Mouse (Mus musculus) MEL (cell line): ENCODE measurements around the gene Trim14. TPM values are rescaled to one million over a fixed set of nuclear protein-coding genes. Genes with fewer than 3 reads are reported as not detected.

Source experiments
- DNase-seq: peaks from one replicate; pipeline ENCODE4 v3.0.0; 2011; ENCODE audit warnings: low read depth, low spot score
- H3K27ac ChIP-seq: 2 replicates; pipeline ENCODE4 v1.5.1; 2012; ENCODE audit warnings: low read depth, mild to moderate bottlenecking, control low read depth, low read length, moderate library complexity; ENCODE audit not compliant: control insufficient read depth
- H3K27me3 ChIP-seq, 2 experiments: fragments of 150-350 bp in 1 of 2; sonication (generic) in 1 of 2; 2 replicates each; pipeline ENCODE4 v1.6.1; 2012; ENCODE audit warnings: low read length in 2 of 2, mild to moderate bottlenecking in 2 of 2, improper control_type of control experiment in 1 of 2, moderate library complexity in 1 of 2; ENCODE audit not compliant: insufficient read depth in 2 of 2, control insufficient read depth in 1 of 2
- H3K36me3 ChIP-seq, 2 experiments: 2 replicates each; pipeline ENCODE4 v1.6.1; 2012 to 2014; ENCODE audit warnings: low read length in 2 of 2, improper control_type of control experiment in 1 of 2, inconsistent platforms in 1 of 2, mild to moderate bottlenecking in 1 of 2; ENCODE audit not compliant: insufficient read depth in 2 of 2, control insufficient read depth in 1 of 2
- H3K4me1 ChIP-seq, 2 experiments: fragments of 150-350 bp in 1 of 2; sonication (generic) in 1 of 2; 2 replicates each; pipeline ENCODE4 v1.6.1; 2012; ENCODE audit warnings: low read length in 2 of 2, improper control_type of control experiment in 1 of 2, mild to moderate bottlenecking in 1 of 2; ENCODE audit not compliant: insufficient read depth in 2 of 2, control insufficient read depth in 1 of 2
- H3K4me3 ChIP-seq, 2 experiments: fragments of 150-350 bp in 1 of 2; sonication (generic) in 1 of 2; 2 replicates each; pipeline ENCODE4 v1.5.1; 2012; ENCODE audit warnings: low read depth in 2 of 2, low read length in 2 of 2, mild to moderate bottlenecking in 2 of 2, moderate library complexity in 2 of 2, control low read depth in 1 of 2, improper control_type of control experiment in 1 of 2; ENCODE audit not compliant: control insufficient read depth in 1 of 2, insufficient read depth in 1 of 2
- H3K79me2 ChIP-seq: 2 replicates; pipeline ENCODE4 v1.6.1; 2012; ENCODE audit warnings: mild to moderate bottlenecking, low read length, moderate library complexity; ENCODE audit not compliant: control insufficient read depth, poor library complexity, insufficient read depth
- H3K9ac ChIP-seq: 2 replicates; pipeline ENCODE4 v1.6.1; 2012; ENCODE audit warnings: low read depth, mild to moderate bottlenecking, control low read depth, low read length, moderate library complexity; ENCODE audit not compliant: control insufficient read depth, poor library complexity, severe bottlenecking
- H3K9me3 ChIP-seq: fragments of 150-350 bp; sonication (generic); replicated peaks from 2 replicates; pipeline ENCODE4 v1.6.1; 2012; ENCODE audit warnings: mild to moderate bottlenecking, low read length, improper control_type of control experiment, moderate library complexity; ENCODE audit not compliant: insufficient read depth
- BHLHE40 ChIP-seq: IDR thresholded peaks from 2 replicates; pipeline ENCODE4 v1.6.1; 2012; ENCODE audit warnings: low read depth, mild to moderate bottlenecking, inconsistent platforms, low read length, improper control_type of control experiment, borderline replicate concordance
- CHD2 ChIP-seq: IDR thresholded peaks from 2 replicates; pipeline ENCODE4 v1.6.1; 2011; ENCODE audit warnings: low read length, improper control_type of control experiment
- E2F4 ChIP-seq: IDR thresholded peaks from 2 replicates; pipeline ENCODE4 v1.6.1; 2011; ENCODE audit warnings: low read depth, low read length, improper control_type of control experiment, borderline replicate concordance
- ELF1 ChIP-seq: IDR thresholded peaks from 2 replicates; pipeline ENCODE4 v1.6.1; 2014; ENCODE audit warnings: low read depth, mild to moderate bottlenecking, inconsistent platforms, low read length, improper control_type of control experiment, moderate library complexity
- EP300 ChIP-seq, 2 experiments: IDR thresholded peaks; 2 replicates each; pipeline ENCODE4 v1.6.1; 2011; ENCODE audit warnings: improper control_type of control experiment in 2 of 2, low read length in 2 of 2, low read depth in 1 of 2, mild to moderate bottlenecking in 1 of 2
- ETS1 ChIP-seq: IDR thresholded peaks from 2 replicates; pipeline ENCODE4 v1.6.1; 2012; ENCODE audit warnings: low read depth, mild to moderate bottlenecking, inconsistent platforms, low read length, improper control_type of control experiment, moderate library complexity
- GABPA ChIP-seq: IDR thresholded peaks from 2 replicates; pipeline ENCODE4 v1.6.1; 2012; ENCODE audit warnings: low read depth, mild to moderate bottlenecking, inconsistent platforms, low read length, improper control_type of control experiment, moderate library complexity
- KAT2A ChIP-seq: conservative IDR thresholded peaks from 2 replicates; pipeline ENCODE4 v1.6.1; 2012; ENCODE audit warnings: low read depth, low read length, improper control_type of control experiment, inconsistent platforms
- MAX ChIP-seq: IDR thresholded peaks from 2 replicates; pipeline ENCODE4 v1.6.1; 2011; ENCODE audit warnings: low read length, improper control_type of control experiment
- MXI1 ChIP-seq: IDR thresholded peaks from 2 replicates; pipeline ENCODE4 v1.6.1; 2011; ENCODE audit warnings: mild to moderate bottlenecking, low read depth, low read length, improper control_type of control experiment
- POLR2A ChIP-seq, 2 experiments: IDR thresholded peaks; 2 replicates each; pipeline ENCODE4 v1.6.1; 2011 to 2012; ENCODE audit warnings: low read length in 2 of 2, mild to moderate bottlenecking in 2 of 2, control low read depth in 1 of 2, improper control_type of control experiment in 1 of 2, low read depth in 1 of 2, moderate library complexity in 1 of 2; ENCODE audit not compliant: control insufficient read depth in 1 of 2, insufficient read depth in 1 of 2, poor library complexity in 1 of 2
- SMC3 ChIP-seq: IDR thresholded peaks from 2 replicates; pipeline ENCODE4 v1.6.1; 2011; ENCODE audit warnings: low read depth, low read length, improper control_type of control experiment
- TCF12 ChIP-seq: IDR thresholded peaks from 2 replicates; pipeline ENCODE4 v1.6.1; 2014; ENCODE audit warnings: low read depth, mild to moderate bottlenecking, inconsistent platforms, low read length, improper control_type of control experiment, moderate library complexity
- UBTF ChIP-seq: IDR thresholded peaks from 2 replicates; pipeline ENCODE4 v1.6.1; 2012; ENCODE audit warnings: low read depth, mild to moderate bottlenecking, inconsistent platforms, low read length, improper control_type of control experiment, moderate library complexity, borderline replicate concordance; ENCODE audit not compliant: insufficient read depth
- USF1 ChIP-seq: IDR thresholded peaks from 2 replicates; pipeline ENCODE4 v1.6.1; 2014; ENCODE audit warnings: low read depth, mild to moderate bottlenecking, inconsistent platforms, low read length, improper control_type of control experiment, moderate library complexity
- ZC3H11A ChIP-seq: IDR thresholded peaks from 2 replicates; pipeline ENCODE4 v1.6.1; 2012; ENCODE audit warnings: low read depth, mild to moderate bottlenecking, inconsistent platforms, low read length, improper control_type of control experiment
- ZKSCAN1 ChIP-seq: IDR thresholded peaks from 2 replicates; pipeline ENCODE4 v1.6.1; 2012; ENCODE audit warnings: low read depth, mild to moderate bottlenecking, inconsistent platforms, low read length, improper control_type of control experiment, moderate library complexity
- ZMIZ1 ChIP-seq: IDR thresholded peaks from 2 replicates; pipeline ENCODE4 v1.6.1; 2012; ENCODE audit warnings: low read depth, mild to moderate bottlenecking, inconsistent platforms, low read length, improper control_type of control experiment, moderate library complexity
- polyA plus RNA-seq, 2 experiments: library from polyadenylated mRNA; stranded (reverse) in 1 of 2; unstranded in 1 of 2; fragments of >175 nt in 1 of 2; fragments of >200 nt in 1 of 2; gene quantifications; 2 replicates each; pipeline versions ENCODE4 v1.2.1 to v1.2.4; 2012; ENCODE audit warnings: low replicate concordance in 2 of 2, low read depth in 1 of 2; ENCODE audit not compliant: insufficient read length in 2 of 2, insufficient read depth in 1 of 2, missing spikeins in 1 of 2
- total RNA-seq: library from RNA; depleted of rRNA; stranded (reverse); fragments of 300-350 nt; gene quantifications from 2 replicates; pipeline ENCODE4 v1.2.3, GENCODE M21; 2012

Trim14 gene
- total and polyA plus RNA-seq, 3 experiments, result 1.1 to 5.1 TPM; not detected in 1

DNA sequence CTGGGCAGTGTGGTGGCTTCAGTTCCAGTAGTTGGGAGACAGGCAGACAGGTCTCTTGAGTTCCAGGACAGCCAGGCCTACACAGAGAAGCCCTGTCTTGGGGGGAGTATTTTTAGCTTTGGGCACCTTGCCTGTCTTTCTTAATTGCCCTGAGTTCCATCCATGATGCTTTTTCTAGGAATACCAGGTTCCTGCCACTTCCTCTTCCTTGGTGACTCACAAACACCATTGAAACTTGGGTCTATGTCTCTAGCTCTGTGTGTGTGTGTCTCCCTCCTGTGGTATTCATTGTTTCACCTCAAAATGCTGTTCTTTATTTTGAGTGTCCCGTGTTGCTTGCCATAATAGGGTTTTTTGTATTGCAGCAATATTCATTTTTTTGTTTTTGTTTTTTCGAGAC lies 77.5 kb downstream of the Trim14 start:
- H3K4me1 ChIP-seq, result peaks cover 19 to 24% of the 10 kb centered on the region in 2 experiments
- H3K79me2 ChIP-seq, result peaks cover 83% of the 10 kb centered on the region
- H3K4me3 ChIP-seq, result no peak overlapping the region

DNA sequence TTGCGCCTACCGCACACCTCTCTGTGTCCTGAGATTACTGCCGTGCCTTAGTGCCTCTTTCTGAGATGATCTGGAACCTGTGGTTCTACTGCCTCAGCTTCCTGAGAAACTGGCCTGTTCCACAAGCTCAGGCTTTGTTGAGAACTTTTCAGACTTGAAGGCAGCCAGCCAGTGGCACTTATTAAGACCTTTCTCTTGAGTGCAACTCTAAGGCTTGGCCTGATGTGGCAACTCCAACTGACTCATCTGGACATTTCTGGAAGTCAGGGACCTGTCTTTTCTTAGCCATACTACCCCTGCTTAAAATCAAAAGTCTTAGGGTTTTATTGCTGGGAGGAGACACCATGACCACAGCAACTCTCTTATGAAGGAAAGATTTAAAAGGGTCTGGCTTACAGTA lies 78.8 kb downstream of the Trim14 start:
- no peaks in the 10 kb centered on the region for H3K27me3 ChIP-seq
- peaks cover 30 to 45% of the 10 kb centered on the region in 2 experiments for H3K36me3 ChIP-seq
- H3K9me3 ChIP-seq, result no peaks in the 10 kb centered on the region
- no peak overlapping the region for H3K4me3 ChIP-seq
- TF ChIP-seq MXI1 (no peak; the same call in 1 of the 2 replicates), USF1 (no peak), ELF1 (no peak), EP300 (IDR thresholded peaks at IDR 0.05; ENCODE audit: low read depth in 1 of 2, low read length in 2 of 2) (no peak), KAT2A (no peak), CHD2 (no peak), GABPA (no peak), ZKSCAN1 (no peak), ETS1 (no peak), SMC3 (no peak), UBTF (no peak)
- peaks cover 19 to 30% of the 10 kb centered on the region in 2 experiments for H3K4me1 ChIP-seq
- no peak overlapping the region for H3K27ac ChIP-seq
- H3K79me2 ChIP-seq, result peaks cover 90% of the 10 kb centered on the region
- no peak for DNase-seq
- no peak overlapping the region for H3K9ac ChIP-seq

More for the DNA sequence above, 77.5 kb downstream of the Trim14 start:
- Histone ChIP-seq H3K27ac (no peak overlapping the region), H3K9me3 (no peaks in the 10 kb centered on the region), H3K27me3 (no peaks in the 10 kb centered on the region), H3K9ac (no peak overlapping the region), H3K36me3 (peaks cover 40% of the 10 kb centered on the region in 2 experiments)
- no peak for DNase-seq
- TF ChIP-seq E2F4 (no peak), POLR2A (IDR thresholded peaks at IDR 0.05; ENCODE audit: control insufficient read depth in 1 of 2, insufficient read depth in 1 of 2, low read depth in 1 of 2, low read length in 2 of 2, poor library complexity in 1 of 2) (no peak), BHLHE40 (no peak), ZC3H11A (no peak), ETS1 (no peak), MXI1 (no peak), GABPA (no peak), ZMIZ1 (no peak), TCF12 (no peak), MAX (no peak)
